Mouse (Mus musculus): ENCODE data around the gene Carns1.

DNA sequence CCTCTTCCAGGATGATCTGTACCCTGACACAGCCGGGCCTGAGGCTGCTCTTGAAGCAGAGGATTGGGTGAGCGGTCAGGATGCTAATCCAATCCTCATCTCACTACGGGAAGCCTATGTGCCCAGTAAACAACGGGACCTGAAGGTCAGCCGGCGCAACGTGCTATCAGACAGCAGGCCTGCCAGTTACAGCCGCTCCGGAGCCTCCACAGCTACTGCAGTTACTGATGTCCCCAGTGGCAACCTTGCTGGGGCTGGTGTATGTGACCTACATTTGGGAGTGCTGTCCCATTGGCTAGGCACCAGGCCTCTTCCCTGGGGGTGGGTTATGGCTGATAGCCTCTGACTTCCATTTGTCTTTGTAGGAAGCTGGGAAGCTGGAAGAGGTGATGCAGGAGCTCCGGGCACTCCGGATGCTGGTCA, 22.0 kb downstream of the Carns1 start, which contains the start of gene Ptprcap:
- TF ChIP-seq E2F4 (IDR thresholded peaks at IDR 0.05; ENCODE audit: insufficient replicate concordance, low read depth, low read length) (no peak), MAZ (IDR thresholded peaks at IDR 0.05; ENCODE audit: low read depth, low read length) (no peak), CTCF (conservative IDR thresholded peaks at IDR 0.05 in 1 of 2, IDR thresholded peaks at IDR 0.05 in 1 of 2; ENCODE audit: low read depth in 2 of 2, low read length in 2 of 2) (no peak), EP300 (IDR thresholded peaks at IDR 0.05; ENCODE audit: low read length) (no peak), CHD2 (IDR thresholded peaks at IDR 0.05; ENCODE audit: low read length) (no peak), NELFE (IDR thresholded peaks at IDR 0.05; ENCODE audit: low read depth, low read length) (no peak), TCF12 (IDR thresholded peaks at IDR 0.05; ENCODE audit: low read depth, low read length) (no peak), RCOR1 (conservative IDR thresholded peaks at IDR 0.05; ENCODE audit: low read depth, low read length) (no peak)
